Mouse (Mus musculus) spleen, adult 2 months (tissue): ENCODE data around the gene Adck2. TPM values are rescaled to one million over a fixed set of nuclear protein-coding genes. Genes with fewer than 3 reads are reported as not detected.

Source experiments
- DNase-seq, 2 experiments: peaks; one replicate each; pipeline versions ENCODE4 v3.0.0 to v3.0.0-alpha.2; 2012 to 2021; ENCODE audit warnings: low spot score in 2 of 2, low read depth in 1 of 2
- H3K27ac ChIP-seq: fragments of 200-500 bp; 2 replicates; pipeline ENCODE4 v1.5.1; 2012; ENCODE audit warnings: low read length, inconsistent platforms; ENCODE audit not compliant: insufficient read depth
- H3K27me3 ChIP-seq: fragments of 200-500 bp; 2 replicates; pipeline ENCODE4 v1.6.1; 2012; ENCODE audit warnings: mild to moderate bottlenecking, moderate library complexity, low read length, inconsistent platforms; ENCODE audit not compliant: control insufficient read depth, insufficient read depth
- H3K36me3 ChIP-seq: fragments of 200-500 bp; 2 replicates; pipeline ENCODE4 v1.6.1; 2012; ENCODE audit warnings: mild to moderate bottlenecking, low read length, inconsistent platforms; ENCODE audit not compliant: control insufficient read depth, insufficient read depth
- H3K4me1 ChIP-seq: fragments of 200-500 bp; 2 replicates; pipeline ENCODE4 v1.6.1; 2011; ENCODE audit warnings: inconsistent platforms; ENCODE audit not compliant: control insufficient read depth, insufficient read depth, insufficient read length
- H3K4me3 ChIP-seq: fragments of 200-500 bp; 2 replicates; pipeline ENCODE4 v1.5.1; 2011; ENCODE audit warnings: mild to moderate bottlenecking, inconsistent platforms; ENCODE audit not compliant: insufficient read depth, insufficient read length; ENCODE audit errors: extremely low read depth
- CTCF ChIP-seq: fragments of 200-500 bp; IDR thresholded peaks from 2 replicates; pipeline ENCODE4 v1.5.1; 2011; ENCODE audit warnings: mild to moderate bottlenecking, inconsistent platforms; ENCODE audit not compliant: insufficient read depth, insufficient read length, insufficient replicate concordance; ENCODE audit errors: extremely low read depth
- POLR2A ChIP-seq: fragments of 200-500 bp; IDR thresholded peaks from 2 replicates; pipeline ENCODE4 v1.6.1; 2011; ENCODE audit warnings: low read depth, low read length, inconsistent platforms
- WGBS: fragments of 180-500 bp; shearing (Covaris S2); methylation state at CpG from one replicate; pipeline ENCODE4 v1.1.7; 2018; 5-methylcytosine and 5-hydroxymethylcytosine counted together
- polyA plus RNA-seq: library from polyadenylated mRNA; depleted of rRNA; stranded (reverse); fragments of >200 nt; gene quantifications from 2 replicates; pipeline ENCODE4 v1.2.3, GENCODE M21; 2012

Gene Adck2
- polyA plus RNA-seq, 1 experiment: 8.6 TPM

- no peaks in the 10 kb centered on the region for H3K27me3 ChIP-seq
- WGBS: 91% methylated on average over 5 of the region's 5 CpGs
- no peak for TF ChIP-seq CTCF
- TF ChIP-seq POLR2A: no peak
- no peak overlapping the region for H3K27ac ChIP-seq
- no peak overlapping the region for H3K4me3 ChIP-seq
- no peak for DNase-seq
- H3K36me3 ChIP-seq: no peaks in the 10 kb centered on the region
- no peaks in the 10 kb centered on the region; the same call in 1 of the 2 replicates for H3K4me1 ChIP-seq
Observed at GRCm38 (mm10) chr6:39537276-39537675, 36.4 kb upstream of the Adck2 start.

DNA sequence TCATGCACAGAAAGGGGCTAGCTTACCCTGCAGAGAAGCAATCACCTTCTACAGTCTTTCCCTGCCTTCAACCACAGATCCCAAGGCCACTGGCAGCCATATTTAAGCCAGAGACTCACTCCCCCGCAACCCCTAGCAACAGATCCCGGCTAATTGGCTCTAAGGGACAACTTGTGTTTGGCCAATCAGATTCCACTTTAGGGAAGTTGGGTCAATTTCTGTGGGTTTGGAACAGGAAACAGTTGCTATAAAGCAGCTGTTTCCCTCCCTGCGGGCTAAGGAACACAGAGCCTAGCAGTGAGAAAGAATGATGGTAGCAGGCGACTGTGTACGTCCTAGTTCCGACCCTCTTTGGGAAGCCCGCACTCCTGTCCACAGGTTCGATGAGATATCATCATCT, 35.4 kb upstream of the Adck2 start:
- no peaks in the 10 kb centered on the region for H3K27me3 ChIP-seq
- H3K27ac ChIP-seq: no peak overlapping the region
- H3K4me3 ChIP-seq: no peak overlapping the region
- TF ChIP-seq POLR2A (no peak), CTCF (no peak)
- 18% methylated on average over 8 of the region's 8 CpGs for WGBS
- H3K36me3 ChIP-seq: no peaks in the 10 kb centered on the region
- no peak for DNase-seq
- H3K4me1 ChIP-seq: no peaks in the 10 kb centered on the region; the same call in 1 of the 2 replicates

DNA sequence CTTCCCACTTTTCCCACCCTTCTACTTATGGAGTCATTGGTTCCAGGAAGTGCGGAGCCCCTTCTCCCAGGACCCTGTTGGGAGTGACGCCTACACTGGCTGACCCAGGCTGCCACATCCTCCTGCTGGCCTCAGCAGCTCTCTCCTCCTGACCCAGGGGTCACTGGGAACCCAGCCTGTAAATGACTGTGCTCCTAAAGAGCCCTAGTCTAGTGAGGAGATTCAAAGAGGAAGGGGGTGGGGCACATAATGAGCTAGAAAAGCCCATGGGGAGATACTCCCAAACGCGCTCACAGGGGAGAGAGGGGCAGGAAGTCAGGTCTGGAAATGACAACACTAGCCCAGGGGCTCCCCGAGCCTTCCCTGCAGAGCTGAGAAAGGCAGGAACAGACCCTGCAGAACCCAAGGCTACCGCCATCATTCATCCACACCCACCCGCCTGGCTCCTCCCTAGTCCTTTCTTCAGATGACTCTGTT, 34.0 kb upstream of the Adck2 start:
- 23% methylated on average over 7 of the region's 7 CpGs for WGBS
- no peaks in the 10 kb centered on the region for H3K36me3 ChIP-seq
- H3K27ac ChIP-seq: no peak overlapping the region
- H3K27me3 ChIP-seq: no peaks in the 10 kb centered on the region
- peak in 1 of 2 experiments; percentile 12 for DNase-seq
- TF ChIP-seq CTCF (no peak), POLR2A (no peak)
- no peaks in the 10 kb centered on the region; the same call in 1 of the 2 replicates for H3K4me1 ChIP-seq
- no peak overlapping the region for H3K4me3 ChIP-seq

DNA sequence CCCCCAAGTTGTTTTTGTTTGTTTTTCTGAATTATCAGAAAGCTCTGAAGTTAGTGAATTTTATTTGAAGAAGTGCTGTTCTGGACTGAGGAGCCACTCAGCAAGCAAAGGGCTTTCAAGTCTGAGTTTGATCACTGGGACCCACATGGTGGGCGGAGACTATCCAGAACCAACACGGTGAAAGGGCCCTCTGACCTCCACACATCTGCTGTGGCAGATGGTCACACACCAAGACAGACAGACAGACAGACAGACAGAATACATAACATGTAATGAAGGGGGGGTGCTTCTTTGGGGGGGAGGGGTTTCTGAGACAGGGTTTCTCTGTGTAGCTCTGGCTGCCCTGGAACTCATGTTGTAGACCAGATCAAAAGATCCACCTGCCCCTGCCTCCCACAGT, 33.1 kb upstream of the Adck2 start:
- TF ChIP-seq CTCF: no peak
- TF ChIP-seq POLR2A: no peak
- Histone ChIP-seq H3K4me1 (no peaks in the 10 kb centered on the region), H3K27me3 (no peaks in the 10 kb centered on the region), H3K36me3 (no peaks in the 10 kb centered on the region), H3K27ac (no peak overlapping the region), H3K4me3 (no peak overlapping the region)
- DNase-seq: no peak
- 55% methylated on average over 2 of the region's 2 CpGs for WGBS

DNA sequence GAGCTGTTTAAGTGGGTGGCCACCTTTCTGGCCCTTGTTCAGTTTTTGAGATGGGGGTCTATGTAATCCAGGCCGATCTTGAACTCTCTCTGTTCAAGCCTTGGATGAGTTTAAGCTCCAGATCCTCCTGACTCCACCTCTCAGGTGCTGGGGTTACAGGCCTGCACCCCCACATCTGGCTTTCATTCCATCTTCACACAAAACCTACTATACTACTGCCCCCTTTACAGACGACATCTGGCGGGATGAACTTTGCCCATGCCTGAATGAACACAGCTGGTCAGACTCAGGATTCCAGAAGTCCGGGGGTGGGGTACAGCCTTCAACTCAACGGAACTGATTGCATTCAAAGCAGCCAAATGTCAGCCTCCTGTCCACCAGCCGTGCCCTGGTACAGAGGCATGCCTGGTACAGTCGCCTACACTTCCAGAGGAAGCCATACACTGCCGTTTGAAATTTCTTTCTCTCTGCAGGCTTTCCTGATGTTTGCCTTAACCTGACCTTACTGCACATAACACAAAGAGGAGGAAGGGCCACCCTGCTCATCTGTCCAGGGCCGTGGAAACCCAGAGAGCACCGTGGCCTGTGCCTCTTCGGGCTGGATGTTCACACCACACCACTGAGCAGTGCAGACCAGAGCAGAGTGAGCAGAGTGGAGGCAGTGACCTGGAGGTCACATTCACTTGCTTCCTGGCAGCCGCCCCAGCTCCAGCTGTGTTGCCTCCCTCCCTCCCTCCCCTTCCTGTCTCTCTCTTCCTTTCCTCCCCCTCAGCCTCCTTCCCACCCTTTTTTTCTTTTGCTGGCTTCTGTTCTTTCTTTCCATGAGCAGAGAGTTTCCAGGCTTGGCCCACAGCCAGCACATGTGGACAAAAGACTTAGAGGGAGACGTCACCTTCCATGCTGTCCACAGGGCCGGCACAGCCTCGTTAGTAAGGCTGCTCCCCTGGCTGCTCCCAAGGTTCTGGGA, 30.8 kb upstream of the Adck2 start:
- no peaks in the 10 kb centered on the region for H3K4me1 ChIP-seq
- no peak overlapping the region for H3K27ac ChIP-seq
- no peaks in the 10 kb centered on the region for H3K27me3 ChIP-seq
- H3K4me3 ChIP-seq: no peak overlapping the region
- TF ChIP-seq POLR2A (no peak), CTCF (no peak)
- no peak for DNase-seq
- WGBS: 48% methylated on average over 15 of the region's 15 CpGs
- H3K36me3 ChIP-seq: no peaks in the 10 kb centered on the region

DNA sequence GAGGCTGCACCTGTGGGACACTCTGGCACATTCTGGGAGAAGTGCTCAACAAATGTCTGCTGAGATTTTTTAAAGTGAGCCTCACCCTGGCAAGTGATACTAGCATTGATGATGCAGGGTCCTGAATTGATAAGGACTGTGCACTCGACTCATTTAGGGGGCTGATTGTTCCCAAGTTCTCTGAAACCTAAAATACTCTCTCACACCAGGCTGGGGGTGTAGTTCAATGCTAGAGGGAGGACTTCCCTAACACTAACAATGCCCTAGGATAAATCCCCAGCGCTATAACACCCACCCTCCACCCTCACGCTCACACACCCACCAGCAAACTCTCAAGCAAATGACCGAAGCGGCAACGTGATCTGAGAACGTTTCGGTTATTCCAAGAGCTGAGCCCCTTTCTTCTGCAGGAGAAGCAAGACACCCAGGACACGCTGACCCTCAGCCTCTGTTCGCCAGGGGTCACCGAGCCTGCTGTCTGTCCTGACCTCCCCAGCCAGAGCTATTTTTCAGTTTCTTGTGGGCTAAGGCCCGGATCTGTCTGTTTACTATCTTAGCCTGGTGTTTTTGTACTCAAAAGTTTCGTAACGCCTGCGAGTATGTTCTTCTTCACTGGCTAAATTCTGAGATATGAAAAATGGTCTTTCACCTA, 29.8 kb upstream of the Adck2 start:
- H3K36me3 ChIP-seq: no peaks in the 10 kb centered on the region
- H3K27me3 ChIP-seq: no peaks in the 10 kb centered on the region
- H3K4me3 ChIP-seq: no peak overlapping the region
- no peak for DNase-seq
- no peak for TF ChIP-seq CTCF
- TF ChIP-seq POLR2A: no peak
- WGBS: 90% methylated on average over 15 of the region's 15 CpGs
- H3K4me1 ChIP-seq: no peaks in the 10 kb centered on the region
- no peak overlapping the region; the same call in 1 of the 2 replicates for H3K27ac ChIP-seq
